Mouse (Mus musculus) intestine, embryonic 16.5 days (tissue): ENCODE measurements at regions not wholly inside any gene's neighbourhood (a gene's known extent, or its start where the extent isn't known, plus 50 kb on each side); places are given as distances from the start of the nearest gene placed in this dataset.

Experiments
- ATAC-seq: fragments of 200-750 bp; cut with Nextera tagmentation; 2 replicates; pipeline ENCODE4 v1.8.0; 2017; ENCODE audit warnings: moderate TSS enrichment, moderate library complexity
- H3K27ac ChIP-seq: fragments of 300-500 bp; sonication (generic); 2 replicates; pipeline ENCODE4 v1.5.1; 2014; ENCODE audit warnings: mild to moderate bottlenecking, low read length
- H3K27me3 ChIP-seq: fragments of 300-500 bp; sonication (generic); replicated peaks from 2 replicates; pipeline ENCODE4 v1.6.1; 2014; ENCODE audit warnings: low read length, control low read depth, mixed read lengths; ENCODE audit not compliant: control insufficient read depth, insufficient read depth
- H3K36me3 ChIP-seq: fragments of 300-500 bp; sonication (generic); 2 replicates; pipeline ENCODE4 v1.6.1; 2014; ENCODE audit warnings: low read length, control low read depth; ENCODE audit not compliant: control insufficient read depth, insufficient read depth
- H3K4me1 ChIP-seq: fragments of 300-500 bp; sonication (generic); 2 replicates; pipeline ENCODE4 v1.6.1; 2014; ENCODE audit warnings: low read length, control low read depth, mixed read lengths; ENCODE audit not compliant: control insufficient read depth, insufficient read depth
- H3K4me2 ChIP-seq: fragments of 300-500 bp; sonication (generic); 2 replicates; pipeline ENCODE4 v1.6.1; 2014; ENCODE audit warnings: low read depth, low read length, control low read depth
- H3K4me3 ChIP-seq: fragments of 300-500 bp; sonication (generic); 2 replicates; pipeline ENCODE4 v1.5.1; 2014; ENCODE audit warnings: mild to moderate bottlenecking, low read length
- H3K9ac ChIP-seq: fragments of 300-500 bp; sonication (generic); 2 replicates; pipeline ENCODE4 v1.6.1; 2014; ENCODE audit warnings: low read depth, low read length
- H3K9me3 ChIP-seq: fragments of 300-500 bp; sonication (generic); 2 replicates; pipeline ENCODE4 v1.6.1; 2016; ENCODE audit warnings: low read length, control low read depth; ENCODE audit not compliant: control insufficient read depth
- WGBS: fragments of 180-500 bp; shearing (Covaris S2); extraction: QIAGEN DNeasy Blood & Tissue Kit; methylation state at CpG from one replicate; pipeline ENCODE4 v1.1.7; 2014; 5-methylcytosine and 5-hydroxymethylcytosine counted together

DNA sequence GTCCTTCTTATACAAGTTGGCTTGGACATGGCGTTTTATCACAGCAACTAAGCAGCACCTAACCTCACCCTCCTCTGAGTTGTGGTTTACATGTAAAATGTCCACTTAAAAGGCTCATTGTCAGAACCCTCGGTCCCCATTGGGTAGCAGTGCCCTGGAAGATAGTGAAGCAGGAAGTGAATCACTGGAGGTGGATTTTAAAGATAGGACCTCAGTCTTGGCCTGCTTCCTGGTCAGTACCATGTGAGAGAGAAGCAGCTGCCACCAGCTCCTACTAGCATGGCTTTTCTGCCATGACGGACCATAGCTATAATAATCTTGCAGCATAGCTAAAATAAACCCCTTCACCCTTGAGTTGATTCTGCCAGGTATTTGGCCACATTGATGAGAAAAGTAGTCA, 68.1 kb upstream of the Cadm1 start:
- WGBS, result 89% methylated on average over 3 of the region's 3 CpGs
- no peak for ATAC-seq

DNA sequence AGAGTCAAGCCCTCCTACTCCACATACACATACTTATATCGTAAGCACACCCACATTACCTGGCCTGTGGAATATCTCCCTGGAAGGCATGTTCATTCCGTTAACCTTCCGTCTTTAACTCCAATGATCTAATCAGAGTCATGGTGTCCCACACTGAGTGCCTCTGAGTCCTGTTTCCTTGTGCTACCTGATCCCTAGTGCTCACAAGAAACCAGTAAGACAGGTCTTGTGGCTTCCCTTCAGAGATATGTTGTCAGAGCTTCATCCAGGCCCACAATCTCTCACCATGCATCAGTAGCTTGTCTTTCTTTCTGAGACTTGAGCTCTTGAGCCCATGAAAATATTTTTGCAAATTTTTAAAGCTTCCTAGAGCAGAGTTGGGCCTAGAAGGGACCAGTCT, 63.2 kb upstream of the Cadm1 start:
- ATAC-seq, result no peak
- WGBS, result 90% methylated on average over 3 of the region's 3 CpGs
- no peaks in the 10 kb centered on the region for H3K4me1 ChIP-seq

More for the DNA sequence above, 68.1 kb upstream of the Cadm1 start:
- Histone ChIP-seq H3K4me3 (no peak overlapping the region), H3K4me2 (no peak overlapping the region), H3K4me1 (no peaks in the 10 kb centered on the region), H3K9me3 (no peaks in the 10 kb centered on the region), H3K27ac (no peak overlapping the region), H3K27me3 (no peaks in the 10 kb centered on the region), H3K9ac (no peak overlapping the region), H3K36me3 (no peaks in the 10 kb centered on the region)

DNA sequence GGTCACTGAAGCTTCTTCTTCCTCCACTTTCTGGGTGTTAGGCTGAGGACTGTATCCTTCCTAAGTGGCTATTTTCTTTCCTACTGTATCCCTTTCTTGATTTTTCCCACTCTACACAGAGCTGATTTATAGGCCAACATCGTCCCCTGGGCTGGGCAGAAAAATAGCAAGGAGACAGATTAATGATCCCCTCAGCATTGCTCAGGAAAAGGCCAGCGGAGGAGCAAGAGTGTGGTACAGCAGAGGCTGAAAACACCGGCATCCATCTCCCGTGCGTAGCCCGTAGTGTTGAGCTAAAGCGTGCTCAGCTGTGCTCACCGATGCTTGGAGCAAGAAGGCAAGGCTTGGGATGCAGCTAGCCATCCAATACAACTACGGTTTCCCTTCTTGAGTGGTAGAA, 62.2 kb upstream of the Cadm1 start:
- H3K4me1 ChIP-seq, result no peaks in the 10 kb centered on the region
- no peak for ATAC-seq
- H3K9me3 ChIP-seq, result no peaks in the 10 kb centered on the region
- H3K9ac ChIP-seq, result no peak overlapping the region
- H3K27ac ChIP-seq, result no peak overlapping the region
- no peaks in the 10 kb centered on the region for H3K27me3 ChIP-seq
- no peak overlapping the region for H3K4me2 ChIP-seq
- no peaks in the 10 kb centered on the region for H3K36me3 ChIP-seq
- H3K4me3 ChIP-seq, result no peak overlapping the region
- WGBS, result 75% methylated on average over 9 of the region's 9 CpGs

More for the DNA sequence above, 63.2 kb upstream of the Cadm1 start:
- Histone ChIP-seq H3K9me3 (no peaks in the 10 kb centered on the region), H3K27me3 (no peaks in the 10 kb centered on the region), H3K4me3 (no peak overlapping the region), H3K9ac (no peak overlapping the region), H3K4me2 (no peak overlapping the region), H3K27ac (no peak overlapping the region), H3K36me3 (no peaks in the 10 kb centered on the region)

DNA sequence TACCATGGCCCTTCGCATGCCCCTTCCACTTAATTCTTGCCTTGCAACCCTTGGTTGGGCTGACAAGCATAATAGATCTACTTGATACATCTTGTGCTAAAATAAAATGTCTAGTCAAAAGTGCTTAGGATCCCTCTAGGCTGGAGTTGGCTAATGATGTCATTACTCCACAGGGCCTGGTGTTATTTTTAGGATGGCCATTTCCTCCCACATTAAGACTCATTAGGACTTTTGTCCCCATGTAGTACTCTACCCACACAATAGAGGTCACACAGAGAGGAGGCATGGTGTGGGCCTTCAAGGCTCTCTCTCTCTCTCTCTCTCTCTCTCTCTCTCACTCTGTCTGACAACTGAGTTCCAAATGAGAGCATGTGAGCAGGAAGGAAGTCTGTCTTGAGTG, 60.4 kb upstream of the Cadm1 start:
- WGBS, result 89% methylated on average over 1 of the region's 1 CpGs
- Histone ChIP-seq H3K27me3 (no peaks in the 10 kb centered on the region), H3K9me3 (no peaks in the 10 kb centered on the region), H3K4me2 (no peak overlapping the region), H3K27ac (no peak overlapping the region), H3K4me1 (no peaks in the 10 kb centered on the region), H3K9ac (no peak overlapping the region), H3K36me3 (no peaks in the 10 kb centered on the region), H3K4me3 (no peak overlapping the region)
- no peak for ATAC-seq

DNA sequence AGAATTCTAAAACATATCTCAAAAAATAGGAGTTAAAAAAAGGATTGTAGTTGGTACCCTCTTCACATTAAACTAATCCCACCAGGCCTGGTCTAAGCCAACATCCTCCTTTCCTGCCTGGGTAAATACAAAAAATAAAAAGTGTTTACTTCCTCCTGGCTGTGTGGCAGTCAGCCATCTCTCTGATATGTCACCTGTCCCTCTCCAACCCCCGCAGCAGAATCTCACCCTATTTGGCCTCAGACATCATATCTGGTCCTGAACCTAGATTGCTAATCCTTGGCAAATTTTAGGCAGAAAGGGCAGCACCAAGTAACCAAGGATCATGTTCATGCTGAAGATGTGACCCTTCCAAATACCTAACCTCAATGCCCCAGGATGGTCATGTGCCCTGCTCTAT, 59.2 kb upstream of the Cadm1 start:
- 51% methylated on average over 1 of the region's 1 CpGs for WGBS
- no peak overlapping the region for H3K27ac ChIP-seq
- H3K9me3 ChIP-seq, result no peaks in the 10 kb centered on the region
- H3K36me3 ChIP-seq, result no peaks in the 10 kb centered on the region
- H3K4me3 ChIP-seq, result no peak overlapping the region
- no peak overlapping the region for H3K9ac ChIP-seq
- H3K4me1 ChIP-seq, result no peaks in the 10 kb centered on the region
- no peak overlapping the region for H3K4me2 ChIP-seq
- H3K27me3 ChIP-seq, result no peaks in the 10 kb centered on the region
- ATAC-seq, result no peak

DNA sequence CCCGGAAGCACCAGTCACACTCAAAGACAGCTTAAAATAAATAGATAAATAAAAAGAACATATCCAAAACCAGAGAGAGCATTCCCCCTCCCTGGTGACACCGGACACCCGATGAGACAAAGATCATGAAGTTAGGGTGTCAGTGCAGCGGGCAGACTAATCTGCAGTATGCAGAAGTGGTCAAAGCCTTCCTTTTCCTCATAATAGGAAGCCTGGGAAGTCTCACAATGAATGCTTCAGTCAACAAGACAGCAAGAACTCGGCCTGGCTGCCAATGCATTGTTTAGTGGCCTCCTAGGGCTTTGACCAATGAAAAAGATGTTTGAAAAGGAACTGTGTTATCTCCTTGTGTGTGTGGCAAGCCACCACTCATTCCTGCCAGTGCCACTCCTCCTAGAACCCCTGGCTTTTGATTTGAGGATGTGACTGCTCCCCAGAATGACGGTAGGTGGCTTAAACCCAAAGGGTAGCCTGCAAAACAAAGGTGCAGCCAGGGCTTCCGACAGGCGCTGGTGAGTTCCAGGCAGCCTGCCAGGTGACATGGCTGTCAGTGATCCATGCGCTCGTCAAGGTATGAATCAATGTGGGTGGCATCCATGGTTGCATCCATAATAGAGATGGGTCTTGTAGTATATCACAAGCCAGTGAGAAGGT, 58.1 kb upstream of the Cadm1 start:
- H3K4me3 ChIP-seq, result no peak overlapping the region
- no peak overlapping the region for H3K27ac ChIP-seq
- no peaks in the 10 kb centered on the region for H3K9me3 ChIP-seq
- H3K27me3 ChIP-seq, result no peaks in the 10 kb centered on the region
- H3K4me2 ChIP-seq, result no peak overlapping the region
- no peaks in the 10 kb centered on the region for H3K4me1 ChIP-seq
- 51% methylated on average over 10 of the region's 10 CpGs for whole genome bisulfite sequencing
- H3K36me3 ChIP-seq, result no peaks in the 10 kb centered on the region
- no peak for ATAC-seq
- H3K9ac ChIP-seq, result no peak overlapping the region

DNA sequence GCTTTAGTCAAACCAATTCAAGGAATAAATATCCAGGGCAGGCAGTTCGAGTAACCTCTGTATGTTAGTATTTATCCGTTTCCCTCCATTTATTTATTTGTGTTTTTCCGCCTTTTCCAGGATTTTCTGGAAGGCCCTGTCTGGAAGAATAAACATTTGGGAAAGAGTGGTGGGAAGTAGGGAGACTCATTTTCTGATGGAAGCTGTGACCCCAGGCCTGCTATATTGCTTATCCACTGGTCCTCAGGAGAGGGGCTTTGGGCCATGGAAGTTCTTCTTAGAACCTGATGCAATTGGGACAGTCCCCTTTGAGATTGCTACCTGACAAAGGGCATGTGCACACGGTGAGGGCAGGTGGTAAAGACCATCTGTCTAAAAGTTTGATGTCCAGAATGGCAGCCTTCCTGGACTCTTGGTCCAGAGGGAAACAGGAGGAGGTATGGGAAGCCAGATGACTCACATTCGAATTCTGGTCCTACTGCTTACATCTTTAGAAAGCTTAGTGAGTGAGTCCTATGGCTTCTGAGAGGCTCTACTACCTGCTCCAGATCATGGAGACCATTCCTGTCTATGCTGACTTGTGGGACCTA, 56.1 kb upstream of the Cadm1 start:
- H3K9ac ChIP-seq, result no peak overlapping the region
- no peak overlapping the region for H3K4me2 ChIP-seq
- no peaks in the 10 kb centered on the region for H3K4me1 ChIP-seq
- 81% methylated on average over 5 of the region's 5 CpGs for WGBS
- H3K27ac ChIP-seq, result no peak overlapping the region
- no peaks in the 10 kb centered on the region for H3K9me3 ChIP-seq
- H3K4me3 ChIP-seq, result no peak overlapping the region
- H3K27me3 ChIP-seq, result no peaks in the 10 kb centered on the region
- H3K36me3 ChIP-seq, result no peaks in the 10 kb centered on the region
- no peak for ATAC-seq

DNA sequence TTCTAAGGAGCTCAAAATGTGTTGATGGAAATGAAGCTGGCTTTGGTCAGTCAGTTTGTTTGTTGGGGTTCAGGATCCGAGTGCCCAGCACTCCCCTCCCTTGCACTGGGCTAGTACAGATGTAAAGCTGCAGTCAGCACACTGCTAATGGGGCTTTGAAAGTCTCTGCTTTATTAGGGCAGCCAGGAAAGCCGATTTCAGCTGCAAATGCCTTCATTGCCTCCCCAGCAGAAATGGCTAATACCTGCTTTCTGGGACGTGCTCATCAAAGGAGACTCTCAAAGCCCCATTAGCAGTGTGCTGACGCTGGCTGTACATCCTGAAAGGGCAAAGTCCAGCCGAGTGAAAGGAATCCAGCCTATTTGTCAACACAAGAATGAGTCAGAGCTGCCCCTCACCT, 55.2 kb upstream of the Cadm1 start:
- Histone ChIP-seq H3K27me3 (no peaks in the 10 kb centered on the region), H3K9ac (no peak overlapping the region), H3K36me3 (no peaks in the 10 kb centered on the region), H3K4me3 (no peak overlapping the region), H3K4me2 (no peak overlapping the region), H3K27ac (no peak overlapping the region), H3K9me3 (no peaks in the 10 kb centered on the region), H3K4me1 (no peaks in the 10 kb centered on the region)
- no peak for ATAC-seq
- WGBS, result 32% methylated on average over 5 of the region's 5 CpGs

DNA sequence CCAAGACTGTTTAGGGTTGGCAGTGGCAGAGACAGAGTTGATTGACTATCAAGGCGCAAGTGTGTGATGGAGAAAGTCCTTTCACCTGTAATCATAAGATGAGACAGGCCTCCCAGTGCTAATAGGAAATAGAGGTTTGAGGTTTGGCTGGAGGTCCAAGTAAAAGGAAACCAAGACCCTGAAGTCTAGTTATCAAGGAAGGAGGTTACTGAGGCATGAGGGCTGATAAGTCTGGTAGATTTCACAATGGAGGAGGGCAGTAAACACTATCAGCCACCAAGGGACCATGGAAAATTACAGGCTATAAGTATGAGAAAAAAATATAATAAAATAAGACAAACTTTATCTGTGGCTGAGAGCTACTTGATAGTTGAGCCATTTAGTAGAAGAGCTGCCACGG, 52.1 kb upstream of the Cadm1 start:
- WGBS, result 81% methylated on average over 2 of the region's 2 CpGs

More for the DNA sequence above, 52.1 kb upstream of the Cadm1 start:
- Histone ChIP-seq H3K4me1 (no peaks in the 10 kb centered on the region), H3K4me3 (no peak overlapping the region), H3K9ac (no peak overlapping the region), H3K9me3 (no peaks in the 10 kb centered on the region), H3K4me2 (no peak overlapping the region), H3K27me3 (no peaks in the 10 kb centered on the region), H3K36me3 (no peaks in the 10 kb centered on the region), H3K27ac (no peak overlapping the region)
- no peak for ATAC-seq
